Mouse (Mus musculus) midbrain, postnatal 0 days (tissue): ENCODE measurements at regions not wholly inside any gene's neighbourhood (a gene's known extent, or its start where the extent isn't known, plus 50 kb on each side); places are given as distances from the start of the nearest gene placed in this dataset.

Experiments
- ATAC-seq: fragments of 200-750 bp; cut with Nextera tagmentation; 2 replicates; pipeline ENCODE4 v1.8.0; 2017; ENCODE audit warnings: moderate number of reproducible peaks, mild to moderate bottlenecking, moderate TSS enrichment, moderate library complexity; ENCODE audit not compliant: low FRiP score
- DNase-seq: peaks from one replicate; pipeline ENCODE4 v3.0.0-alpha.2; 2015; ENCODE audit warnings: low spot score
- H3K27ac ChIP-seq: fragments of 300-500 bp; sonication (generic); 2 replicates; pipeline ENCODE4 v1.5.1; 2014; ENCODE audit warnings: low read depth, mild to moderate bottlenecking, low read length, mixed read lengths
- H3K27me3 ChIP-seq: fragments of 300-500 bp; sonication (generic); 2 replicates; pipeline ENCODE4 v1.6.1; 2014; ENCODE audit warnings: low read length, control low read depth, mixed read lengths; ENCODE audit not compliant: insufficient read depth
- H3K36me3 ChIP-seq: fragments of 300-500 bp; sonication (generic); 2 replicates; pipeline ENCODE4 v1.6.1; 2014; ENCODE audit warnings: low read length, control low read depth, mixed read lengths; ENCODE audit not compliant: insufficient read depth
- H3K4me1 ChIP-seq: fragments of 300-500 bp; sonication (generic); 2 replicates; pipeline ENCODE4 v1.6.1; 2014; ENCODE audit warnings: mild to moderate bottlenecking, control low read depth, antibody characterized with exemption, low read length, mixed read lengths; ENCODE audit not compliant: insufficient read depth
- H3K4me2 ChIP-seq: fragments of 300-500 bp; sonication (generic); 2 replicates; pipeline ENCODE4 v1.6.1; 2014; ENCODE audit warnings: low read depth, mild to moderate bottlenecking, low read length, mixed read lengths; ENCODE audit not compliant: poor library complexity, severe bottlenecking
- H3K4me3 ChIP-seq: fragments of 300-500 bp; sonication (generic); 2 replicates; pipeline ENCODE4 v1.5.1; 2014; ENCODE audit warnings: low read depth, mild to moderate bottlenecking, low read length, moderate library complexity
- H3K9ac ChIP-seq: fragments of 300-500 bp; sonication (generic); replicated peaks from 2 replicates; pipeline ENCODE4 v1.6.1; 2014; ENCODE audit warnings: mild to moderate bottlenecking, low read length, moderate library complexity, mixed read lengths; ENCODE audit not compliant: poor library complexity, severe bottlenecking
- H3K9me3 ChIP-seq: fragments of 300-500 bp; sonication (generic); 2 replicates; pipeline ENCODE4 v1.6.1; 2016; ENCODE audit warnings: low read length, control low read depth
- CTCF ChIP-seq: IDR thresholded peaks from 2 replicates; pipeline ENCODE4 v1.5.1; 2016; ENCODE audit warnings: antibody characterized with exemption, mild to moderate bottlenecking
- WGBS: fragments of 180-500 bp; shearing (Covaris S2); extraction: QIAGEN DNeasy Blood & Tissue Kit; methylation state at CpG from one replicate; pipeline ENCODE4 v1.1.7; 2014; 5-methylcytosine and 5-hydroxymethylcytosine counted together

GRCm38 (mm10) chr9:79179954-79180353, 538.7 kb downstream of the Col12a1 start:
- Histone ChIP-seq H3K4me1 (no peaks in the 10 kb centered on the region), H3K27ac (no peak overlapping the region), H3K27me3 (no peaks in the 10 kb centered on the region), H3K9ac (no peak overlapping the region), H3K36me3 (no peaks in the 10 kb centered on the region), H3K4me2 (no peak overlapping the region), H3K9me3 (no peaks in the 10 kb centered on the region), H3K4me3 (no peak overlapping the region)
- DNase-seq (no peak), ATAC-seq (no peak)
- 87% methylated on average over 2 of the region's 2 CpGs for WGBS
- no peak for TF ChIP-seq CTCF

GRCm38 (mm10) chr9:79195420-79195819, 523.2 kb downstream of the Col12a1 start:
- Histone ChIP-seq H3K4me3 (no peak overlapping the region), H3K27me3 (no peaks in the 10 kb centered on the region), H3K27ac (no peak overlapping the region), H3K4me2 (no peak overlapping the region), H3K9ac (no peak overlapping the region), H3K36me3 (no peaks in the 10 kb centered on the region), H3K9me3 (no peaks in the 10 kb centered on the region), H3K4me1 (no peaks in the 10 kb centered on the region)
- WGBS = 98% methylated on average over 2 of the region's 2 CpGs
- no peak for ATAC-seq
- DNase-seq = no peak
- no peak for TF ChIP-seq CTCF

GRCm38 (mm10) chr9:79201755-79202154, 516.9 kb downstream of the Col12a1 start:
- H3K36me3 ChIP-seq = no peaks in the 10 kb centered on the region
- ATAC-seq (no peak), DNase-seq (no peak)
- H3K9me3 ChIP-seq = no peaks in the 10 kb centered on the region
- no peak overlapping the region for H3K4me3 ChIP-seq
- H3K27ac ChIP-seq = no peak overlapping the region
- no peaks in the 10 kb centered on the region for H3K27me3 ChIP-seq
- WGBS = 85% methylated on average over 3 of the region's 3 CpGs
- H3K4me1 ChIP-seq = no peaks in the 10 kb centered on the region
- TF ChIP-seq CTCF = no peak
- no peak overlapping the region for H3K9ac ChIP-seq
- H3K4me2 ChIP-seq = no peak overlapping the region

GRCm38 (mm10) chr9:79213364-79213763, 505.3 kb downstream of the Col12a1 start:
- Histone ChIP-seq H3K27me3 (no peaks in the 10 kb centered on the region), H3K4me1 (no peaks in the 10 kb centered on the region), H3K4me3 (no peak overlapping the region), H3K36me3 (no peaks in the 10 kb centered on the region), H3K9ac (no peak overlapping the region), H3K4me2 (no peak overlapping the region), H3K9me3 (no peaks in the 10 kb centered on the region), H3K27ac (no peak overlapping the region)
- DNase-seq (peak; percentile 4), ATAC-seq (no peak)
- no peak for TF ChIP-seq CTCF
- WGBS = 60% methylated on average over 6 of the region's 6 CpGs

- no peak overlapping the region for H3K9ac ChIP-seq
- H3K9me3 ChIP-seq = no peaks in the 10 kb centered on the region
- no peak overlapping the region for H3K4me2 ChIP-seq
- H3K27ac ChIP-seq = no peak overlapping the region
- H3K4me1 ChIP-seq = no peaks in the 10 kb centered on the region
- no peaks in the 10 kb centered on the region for H3K36me3 ChIP-seq
- TF ChIP-seq CTCF = no peak
- no peaks in the 10 kb centered on the region for H3K27me3 ChIP-seq
- WGBS = 65% methylated on average over 3 of the region's 3 CpGs
- ATAC-seq (no peak), DNase-seq (no peak)
- H3K4me3 ChIP-seq = no peak overlapping the region
These were observed 502.6 kb downstream of the Col12a1 start for GRCm38 (mm10) chr9:79215986-79216385.

- H3K27me3 ChIP-seq = no peaks in the 10 kb centered on the region
- TF ChIP-seq CTCF = no peak
- ATAC-seq = no peak
- H3K4me1 ChIP-seq = no peaks in the 10 kb centered on the region
- no peak overlapping the region for H3K4me2 ChIP-seq
- H3K27ac ChIP-seq = no peak overlapping the region
- no peak overlapping the region for H3K9ac ChIP-seq
- 85% methylated on average over 2 of the region's 2 CpGs for WGBS
- no peaks in the 10 kb centered on the region for H3K9me3 ChIP-seq
- no peak overlapping the region for H3K4me3 ChIP-seq
- no peaks in the 10 kb centered on the region for H3K36me3 ChIP-seq
- no peak for DNase-seq
These were observed 502.2 kb downstream of the Col12a1 start for GRCm38 (mm10) chr9:79216432-79216831.
